Mouse (Mus musculus) embryonic facial prominence, embryonic 15.5 days (tissue): ENCODE measurements at regions not wholly inside any gene's neighbourhood (a gene's known extent, or its start where the extent isn't known, plus 50 kb on each side); places are given as distances from the start of the nearest gene placed in this dataset.

Experiments
- ATAC-seq: fragments of 200-750 bp; cut with Nextera tagmentation; 2 replicates; pipeline ENCODE4 v1.8.0; 2017; ENCODE audit warnings: low read depth, moderate TSS enrichment; ENCODE audit not compliant: insufficient number of reproducible peaks, low FRiP score, low TSS enrichment
- H3K27ac ChIP-seq: fragments of 300-500 bp; sonication (generic); replicated peaks from 2 replicates; pipeline ENCODE4 v1.5.1; 2015; ENCODE audit warnings: mild to moderate bottlenecking, inconsistent platforms
- H3K27me3 ChIP-seq: fragments of 300-500 bp; sonication (generic); 2 replicates; pipeline ENCODE4 v1.6.1; 2015; ENCODE audit warnings: inconsistent platforms
- H3K36me3 ChIP-seq: fragments of 300-500 bp; sonication (generic); 2 replicates; pipeline ENCODE4 v1.6.1; 2015; ENCODE audit warnings: mild to moderate bottlenecking, inconsistent platforms
- H3K4me1 ChIP-seq: fragments of 300-500 bp; sonication (generic); 2 replicates; pipeline ENCODE4 v1.6.1; 2015; ENCODE audit warnings: inconsistent platforms
- H3K4me2 ChIP-seq: fragments of 300-500 bp; sonication (generic); replicated peaks from 2 replicates; pipeline ENCODE4 v1.6.1; 2015; ENCODE audit warnings: mild to moderate bottlenecking, inconsistent platforms
- H3K4me3 ChIP-seq: fragments of 300-500 bp; sonication (generic); replicated peaks from 2 replicates; pipeline ENCODE4 v1.5.1; 2015; ENCODE audit warnings: mild to moderate bottlenecking, inconsistent platforms
- H3K9ac ChIP-seq: fragments of 300-500 bp; sonication (generic); 2 replicates; pipeline ENCODE4 v1.6.1; 2015; ENCODE audit warnings: inconsistent platforms
- H3K9me3 ChIP-seq: fragments of 300-500 bp; sonication (generic); replicated peaks from 2 replicates; pipeline ENCODE4 v1.6.1; 2016; ENCODE audit warnings: inconsistent platforms
- WGBS: fragments of 180-500 bp; shearing (Covaris S2); methylation state at CpG from one replicate; pipeline ENCODE4 v1.1.7; 2015; 5-methylcytosine and 5-hydroxymethylcytosine counted together

DNA sequence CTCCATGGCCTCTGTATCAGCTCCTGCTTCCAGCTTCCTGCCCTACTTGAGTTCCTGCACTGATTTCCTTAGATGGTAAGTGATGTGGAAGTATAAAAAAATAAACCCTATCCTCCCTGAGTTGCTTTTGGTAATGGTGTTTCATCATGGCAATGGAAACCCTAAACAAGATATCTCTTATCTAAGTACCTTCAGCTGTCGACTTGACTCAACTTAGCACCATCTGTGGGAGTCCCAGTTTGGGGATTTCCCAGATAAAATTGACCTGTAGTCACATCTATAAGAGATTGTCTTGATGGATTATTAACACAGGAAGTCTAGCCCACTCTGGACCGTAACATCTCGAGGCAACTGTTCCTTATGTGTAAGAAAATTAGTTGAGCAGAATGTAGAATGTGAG, 570.2 kb upstream of the Gm10306 start:
- 82% methylated on average over 3 of the region's 3 CpGs for WGBS
- no peaks in the 10 kb centered on the region for H3K4me1 ChIP-seq
- no peaks in the 10 kb centered on the region for H3K9me3 ChIP-seq
- H3K36me3 ChIP-seq = no peaks in the 10 kb centered on the region
- ATAC-seq = no peak
- H3K27me3 ChIP-seq = no peaks in the 10 kb centered on the region
- H3K27ac ChIP-seq = no peak overlapping the region
- no peak overlapping the region for H3K4me3 ChIP-seq
- H3K9ac ChIP-seq = no peak overlapping the region
- H3K4me2 ChIP-seq = no peak overlapping the region

- no peak for ATAC-seq
- no peak overlapping the region for H3K27ac ChIP-seq
- H3K4me2 ChIP-seq = no peak overlapping the region
- no peaks in the 10 kb centered on the region for H3K9me3 ChIP-seq
- H3K9ac ChIP-seq = no peak overlapping the region
- 55% methylated on average over 7 of the region's 7 CpGs for WGBS
- no peaks in the 10 kb centered on the region for H3K36me3 ChIP-seq
- H3K27me3 ChIP-seq = no peaks in the 10 kb centered on the region
- no peaks in the 10 kb centered on the region for H3K4me1 ChIP-seq
- H3K4me3 ChIP-seq = no peak overlapping the region
Observed at GRCm38 (mm10) chr4:93990273-93990869, 566.0 kb upstream of the Gm10306 start.

DNA sequence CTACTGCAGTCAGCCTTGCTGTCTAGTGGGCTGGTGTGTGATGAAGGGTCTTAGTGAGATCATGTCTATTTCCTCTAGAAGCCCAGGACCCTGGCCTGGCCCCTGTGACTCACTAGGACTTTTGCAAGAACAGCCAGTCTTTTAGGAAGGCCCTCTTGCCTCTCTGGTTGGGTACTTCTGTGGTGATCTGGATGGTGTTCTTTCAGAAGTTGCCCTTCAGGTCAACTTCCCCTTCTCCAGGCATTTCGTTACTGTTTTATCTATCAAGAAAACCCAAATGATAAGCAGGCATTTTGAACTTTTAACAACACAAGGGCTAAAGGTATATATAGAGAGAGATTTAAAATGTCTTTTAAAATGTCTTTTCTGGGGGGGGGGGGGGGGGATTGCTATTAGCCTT, 550.5 kb upstream of the Gm10306 start:
- Histone ChIP-seq H3K4me3 (no peak overlapping the region), H3K9me3 (no peaks in the 10 kb centered on the region), H3K9ac (no peak overlapping the region), H3K27me3 (no peaks in the 10 kb centered on the region), H3K36me3 (no peaks in the 10 kb centered on the region), H3K27ac (no peak overlapping the region), H3K4me1 (no peaks in the 10 kb centered on the region), H3K4me2 (no peak overlapping the region)
- WGBS = 68% methylated on average over 1 of the region's 1 CpGs
- ATAC-seq = no peak

DNA sequence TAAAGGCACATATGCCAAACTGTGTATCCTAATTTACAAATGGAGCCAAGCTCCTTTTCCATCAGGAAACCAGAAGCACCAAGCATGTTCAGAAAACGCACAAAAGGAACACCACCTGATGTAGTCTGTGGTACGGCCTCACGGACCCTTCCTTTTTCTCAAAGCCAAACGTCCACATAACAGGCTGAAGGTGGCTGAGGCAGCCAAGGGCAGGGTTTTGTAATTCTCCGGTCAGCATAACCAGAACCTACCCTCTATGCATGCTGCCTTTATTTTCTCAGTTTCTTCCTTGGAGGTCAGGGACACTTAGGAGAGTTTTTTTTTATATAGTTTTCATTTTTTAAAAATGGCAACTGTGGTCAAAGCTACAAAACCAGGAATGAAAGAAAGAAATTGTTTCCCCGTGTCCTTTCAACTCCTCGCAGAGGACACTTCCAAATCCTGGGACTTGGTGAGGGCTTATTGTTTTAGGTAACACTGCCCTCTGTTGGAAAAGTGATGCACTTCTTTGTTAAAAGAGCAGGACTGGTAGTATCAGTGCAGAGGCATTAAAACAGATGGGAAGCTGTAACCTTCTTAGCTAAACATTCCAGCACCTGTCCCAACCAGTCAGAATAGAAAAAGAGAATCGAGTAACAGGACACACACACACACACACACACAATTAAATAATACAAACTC, 549.1 kb upstream of the Gm10306 start:
- no peaks in the 10 kb centered on the region for H3K9me3 ChIP-seq
- WGBS = 28% methylated on average over 8 of the region's 8 CpGs
- ATAC-seq = peak; percentile 69; the same call in 1 of the 2 replicates

GRCm38 (mm10) chr4:94015713-94016112, 540.6 kb upstream of the Gm10306 start:
- H3K4me1 ChIP-seq = no peaks in the 10 kb centered on the region
- H3K4me2 ChIP-seq = no peak overlapping the region
- WGBS = 92% methylated on average over 2 of the region's 2 CpGs
- H3K4me3 ChIP-seq = no peak overlapping the region
- ATAC-seq = no peak
- no peak overlapping the region for H3K9ac ChIP-seq
- H3K36me3 ChIP-seq = no peaks in the 10 kb centered on the region
- H3K9me3 ChIP-seq = no peaks in the 10 kb centered on the region
- no peaks in the 10 kb centered on the region for H3K27me3 ChIP-seq
- H3K27ac ChIP-seq = no peak overlapping the region

More for the DNA sequence above, 549.1 kb upstream of the Gm10306 start:
- Histone ChIP-seq H3K9ac (no peak overlapping the region), H3K27me3 (no peaks in the 10 kb centered on the region), H3K36me3 (no peaks in the 10 kb centered on the region), H3K4me2 (no peak overlapping the region), H3K4me1 (no peaks in the 10 kb centered on the region), H3K4me3 (no peak overlapping the region), H3K27ac (no peak overlapping the region)

DNA sequence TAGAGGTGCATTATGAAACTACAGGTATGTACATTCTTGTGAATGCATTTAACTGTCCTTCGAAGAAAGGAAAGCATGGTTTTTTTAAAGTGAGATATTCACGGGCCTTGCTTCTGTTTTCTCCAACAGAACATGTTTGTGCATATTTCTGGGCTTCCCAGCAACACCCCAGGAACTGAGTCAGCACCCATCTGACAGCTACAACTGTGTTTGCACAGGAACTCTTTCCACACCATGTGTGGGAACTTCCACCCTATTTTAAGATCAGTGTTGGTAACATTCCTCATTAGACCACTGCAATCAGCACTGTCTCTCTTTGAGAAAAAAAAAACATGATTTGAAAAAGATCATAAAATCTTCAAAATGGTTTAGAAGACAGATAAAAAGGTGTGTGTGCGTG, 538.6 kb upstream of the Gm10306 start:
- Histone ChIP-seq H3K9me3 (no peaks in the 10 kb centered on the region), H3K4me1 (no peaks in the 10 kb centered on the region), H3K27ac (no peak overlapping the region), H3K27me3 (no peaks in the 10 kb centered on the region), H3K4me3 (no peak overlapping the region), H3K9ac (no peak overlapping the region), H3K36me3 (no peaks in the 10 kb centered on the region), H3K4me2 (no peak overlapping the region)
- no peak for ATAC-seq
- 72% methylated on average over 3 of the region's 3 CpGs for WGBS

- H3K27ac ChIP-seq = no peak overlapping the region
- H3K36me3 ChIP-seq = no peaks in the 10 kb centered on the region
- no peaks in the 10 kb centered on the region for H3K4me1 ChIP-seq
- no peaks in the 10 kb centered on the region for H3K9me3 ChIP-seq
- no peak overlapping the region for H3K4me2 ChIP-seq
- no peaks in the 10 kb centered on the region for H3K27me3 ChIP-seq
- 60% methylated on average over 5 of the region's 5 CpGs for WGBS
- no peak for ATAC-seq
- no peak overlapping the region for H3K9ac ChIP-seq
- H3K4me3 ChIP-seq = no peak overlapping the region
Observed at GRCm38 (mm10) chr4:94049629-94050310, 506.6 kb upstream of the Gm10306 start.

- Histone ChIP-seq H3K27ac (no peak overlapping the region), H3K36me3 (no peaks in the 10 kb centered on the region), H3K4me3 (no peak overlapping the region), H3K27me3 (no peaks in the 10 kb centered on the region), H3K4me2 (no peak overlapping the region), H3K4me1 (no peaks in the 10 kb centered on the region), H3K9ac (no peak overlapping the region), H3K9me3 (no peaks in the 10 kb centered on the region)
- WGBS = 60% methylated on average over 11 of the region's 11 CpGs
- ATAC-seq = no peak
Observed at GRCm38 (mm10) chr4:94052249-94053162, 503.8 kb upstream of the Gm10306 start.

GRCm38 (mm10) chr4:94073178-94073870, 483.0 kb upstream of the Gm10306 start:
- H3K4me2 ChIP-seq = no peak overlapping the region
- no peak overlapping the region for H3K9ac ChIP-seq
- no peaks in the 10 kb centered on the region for H3K36me3 ChIP-seq
- H3K9me3 ChIP-seq = no peaks in the 10 kb centered on the region
- H3K27me3 ChIP-seq = no peaks in the 10 kb centered on the region
- no peak overlapping the region for H3K27ac ChIP-seq
- H3K4me1 ChIP-seq = no peaks in the 10 kb centered on the region
- 64% methylated on average over 9 of the region's 9 CpGs for WGBS
- no peak for ATAC-seq
- no peak overlapping the region for H3K4me3 ChIP-seq

DNA sequence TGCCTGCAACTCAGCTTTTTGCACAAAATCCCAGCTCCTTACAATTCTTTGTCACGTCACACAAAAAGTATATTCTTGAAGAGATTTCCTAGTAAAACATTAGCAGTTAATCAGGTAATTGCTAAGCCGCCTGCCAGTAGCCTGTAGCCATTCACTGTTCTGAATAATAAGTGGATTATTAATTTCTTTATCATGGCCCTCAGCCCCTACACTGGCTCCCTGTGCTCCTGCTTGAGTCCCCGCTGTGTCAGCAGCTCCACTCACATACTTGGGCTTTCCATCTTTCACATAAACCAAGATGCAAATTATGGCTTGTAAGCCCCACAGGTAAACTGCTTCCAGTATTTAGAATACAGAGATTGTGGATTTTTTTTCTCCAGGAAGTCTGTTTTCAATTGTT, 473.5 kb upstream of the Gm10306 start:
- H3K9ac ChIP-seq = no peak overlapping the region
- ATAC-seq = no peak
- H3K27ac ChIP-seq = no peak overlapping the region
- no peak overlapping the region for H3K4me3 ChIP-seq
- H3K4me2 ChIP-seq = no peak overlapping the region
- no peaks in the 10 kb centered on the region for H3K27me3 ChIP-seq
- H3K4me1 ChIP-seq = no peaks in the 10 kb centered on the region
- no peaks in the 10 kb centered on the region for H3K36me3 ChIP-seq
- 62% methylated on average over 3 of the region's 3 CpGs for WGBS
- H3K9me3 ChIP-seq = no peaks in the 10 kb centered on the region
